Mouse (Mus musculus): ENCODE results near the gene Nutm2. TPM values are rescaled to one million over a fixed set of nuclear protein-coding genes. Genes with fewer than 3 reads are reported as not detected.
"Not testable (repeated sequence)": the region's sequence is repeated elsewhere in the genome, so short reads cannot be mapped to it uniquely, and the experiment has no call there.

The Nutm2 gene
- polyA plus RNA-seq, 1 experiment from 2014 or later = not detected

DNA sequence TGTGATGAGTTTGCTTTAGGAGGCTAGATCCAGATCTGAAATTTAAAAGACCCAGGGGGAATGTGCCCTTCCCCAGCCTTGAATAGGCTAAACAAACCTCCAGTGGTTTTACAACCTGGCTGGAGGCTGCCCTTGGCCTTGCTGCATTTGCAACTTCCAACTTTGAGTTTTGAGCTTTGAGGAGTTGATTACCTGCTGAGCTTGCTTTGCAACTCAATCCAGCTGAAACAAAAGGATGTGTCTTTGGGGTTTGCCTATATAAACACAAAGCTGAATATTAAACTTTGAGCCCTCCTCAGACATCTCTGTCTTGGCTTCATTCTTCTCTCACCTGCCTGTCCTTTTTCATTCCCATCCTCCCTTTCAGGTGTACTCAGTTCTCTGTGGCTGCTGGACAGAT, 21.4 kb downstream of the Nutm2 start:
- not testable (repeated sequence) for H3K4me3 ChIP-seq; H3K27me3 ChIP-seq (ENCODE audit: low read depth, poor library complexity, severe bottlenecking); H3K36me3 ChIP-seq; H3K27ac ChIP-seq; H3K4me1 ChIP-seq; DNase-seq (ENCODE audit: low spot score); H3K9me3 ChIP-seq (replicated peaks)

DNA sequence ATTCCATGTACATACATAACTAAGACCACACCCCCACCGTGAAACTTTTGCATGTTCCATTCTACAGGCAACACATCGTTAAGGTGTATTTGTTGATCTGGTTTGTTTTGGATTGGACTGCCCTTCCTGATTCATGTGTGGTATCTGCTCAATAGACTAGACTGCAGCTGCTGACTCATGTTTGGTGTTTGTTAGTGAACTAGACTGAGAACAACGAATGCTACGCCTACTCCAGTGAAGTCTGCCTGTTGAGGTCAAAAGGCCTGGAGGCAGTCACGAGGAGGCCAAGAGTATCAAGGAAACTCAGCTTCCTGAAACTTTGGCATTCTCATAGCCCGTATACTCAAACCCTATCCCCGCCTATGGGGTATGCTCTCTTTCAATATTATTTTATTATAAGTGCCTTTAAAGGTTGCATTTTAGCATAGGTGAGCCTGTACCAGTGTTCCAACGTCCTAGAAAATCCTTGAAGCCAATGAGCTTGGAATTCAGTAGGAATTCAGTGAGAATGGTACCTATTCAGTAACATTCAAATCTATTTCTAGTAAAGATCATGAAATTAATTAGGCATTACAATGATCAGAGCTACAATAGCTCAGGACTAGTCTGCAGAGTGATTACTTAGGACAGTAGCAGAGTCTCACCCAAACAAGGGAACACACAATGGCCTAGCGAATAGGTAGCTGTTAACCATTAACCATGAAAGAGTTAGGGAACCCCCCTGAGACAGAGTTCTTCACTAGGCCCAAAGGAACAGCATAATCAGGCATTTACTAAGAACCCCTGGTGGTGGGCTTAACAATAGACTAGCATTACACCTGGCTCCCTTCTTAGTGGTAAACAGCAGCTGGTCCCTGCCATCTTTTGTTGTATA, 43.6 kb downstream of the Nutm2 start:
- H3K27me3 ChIP-seq (ENCODE audit: low read depth, poor library complexity, severe bottlenecking); DNase-seq (ENCODE audit: low spot score): not testable (repeated sequence)
- 89% methylated on average over 9 of the region's 9 CpGs for WGBS

More for the DNA sequence above, 43.6 kb downstream of the Nutm2 start:
- not testable (repeated sequence) for H3K27ac ChIP-seq; H3K9me3 ChIP-seq (replicated peaks); H3K36me3 ChIP-seq; H3K4me1 ChIP-seq; H3K4me3 ChIP-seq

Other genes with a start within 250 kb of the Nutm2 start
- not detected in 2 replicates for gene Gm906, start 217.0 kb upstream of the Nutm2 start, polyA plus RNA-seq (2016; fragmentation: Nextera tagmentation; extraction: Ambion mirVana)
- 26.1 and 33.7 TPM in 2 replicates for gene Fbxw17, start 49.4 kb upstream of the Nutm2 start, polyA plus RNA-seq (2016; fragmentation: Nextera tagmentation; extraction: Ambion mirVana)
- not detected in 2 replicates for gene Gm47429, start 23.4 kb upstream of the Nutm2 start, polyA plus RNA-seq (2016; fragmentation: Nextera tagmentation; extraction: Ambion mirVana)
- gene Gm904, start 175.9 kb downstream of the Nutm2 start, polyA plus RNA-seq (2016; fragmentation: Nextera tagmentation; extraction: Ambion mirVana) = not detected in 2 replicates
- gene Gm8765, start 231.0 kb downstream of the Nutm2 start, polyA plus RNA-seq (2016; fragmentation: Nextera tagmentation; extraction: Ambion mirVana) = not detected in 2 replicates